Mouse (Mus musculus): Measurements from ENCODE around the gene Sema3c.
A peak's percentile ranks its signal among the peaks of the same experiment; 100 is the strongest.
"Not testable (repeated sequence)": the region's sequence is repeated elsewhere in the genome, so short reads cannot be mapped to it uniquely, and the experiment has no call there.

The Sema3c gene

DNA sequence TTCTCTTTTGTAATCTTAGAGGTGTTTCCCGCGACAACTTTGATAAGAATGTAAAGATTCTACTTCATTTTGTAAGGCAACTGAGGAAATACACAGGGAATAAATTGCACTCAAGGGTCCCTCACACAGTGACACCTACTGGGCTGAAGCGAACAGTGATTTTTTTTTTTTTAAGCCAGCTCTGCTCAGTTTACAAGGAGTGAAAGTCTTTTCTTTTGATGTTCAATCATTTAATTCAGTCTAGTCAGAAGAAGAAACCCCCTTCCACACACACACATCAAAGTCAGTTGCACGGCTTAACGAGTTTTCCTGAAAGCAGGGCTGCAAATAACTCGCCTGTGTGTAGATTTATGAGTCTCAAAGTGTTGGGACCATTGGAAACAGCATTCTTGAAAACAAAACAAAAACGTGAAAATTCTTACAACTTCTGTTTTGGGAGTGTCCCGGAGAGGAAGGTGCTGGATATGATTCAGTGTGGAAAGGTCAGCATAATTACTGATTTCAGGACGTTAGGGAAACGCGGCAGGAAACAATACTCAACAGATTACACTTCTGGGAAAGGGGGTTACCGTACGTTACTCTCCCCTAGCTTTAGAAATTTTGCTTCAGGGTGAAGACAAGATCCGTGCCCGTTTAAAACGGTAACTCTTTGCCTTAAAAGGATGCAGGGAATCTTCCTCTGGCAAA, at the start of gene Sema3c:
TSS of gene Sema3c (plus strand) at position 588 of the 687 bp plus-strand sequence.
- DNase-seq = no peak

DNA sequence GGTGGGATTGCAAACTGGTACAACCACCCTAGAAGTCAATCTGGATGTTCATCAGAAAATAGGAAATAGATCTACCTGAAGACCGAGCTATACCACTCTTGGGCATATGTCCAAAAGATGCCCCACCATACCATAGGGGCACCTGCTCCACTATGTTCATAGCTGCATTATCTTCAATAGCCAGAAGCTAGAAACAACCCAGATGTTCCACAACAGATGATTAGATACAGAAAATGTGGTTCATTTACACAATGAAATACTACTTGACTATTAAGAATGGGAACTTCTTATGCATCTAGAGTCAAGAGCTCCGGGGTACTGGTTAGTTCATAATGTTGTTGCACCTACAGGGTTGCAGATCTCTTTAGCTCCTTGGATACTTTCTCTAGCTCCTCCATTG, 42.9 kb upstream of the Sema3c start:
- not testable (repeated sequence) for DNase-seq

DNA sequence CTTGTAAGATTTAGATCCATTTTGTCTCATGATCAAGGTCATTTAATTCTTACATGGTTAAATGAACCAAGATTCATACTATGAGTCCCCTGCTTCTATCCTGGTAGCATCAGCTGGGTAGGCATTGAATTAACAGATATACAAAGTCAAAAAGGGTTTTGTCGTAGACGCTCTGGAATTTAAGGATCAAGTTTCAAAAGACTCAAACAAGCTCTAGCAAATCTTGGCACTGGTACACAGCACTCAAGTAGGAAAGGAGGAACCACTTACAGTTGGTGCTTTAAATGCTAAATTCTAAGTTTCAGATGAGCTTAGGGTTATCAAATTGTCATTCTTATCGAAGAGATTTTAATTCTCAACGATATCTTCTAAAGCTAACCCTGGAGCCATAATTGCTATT, 30.9 kb upstream of the Sema3c start:
- DNase-seq = no peak

DNA sequence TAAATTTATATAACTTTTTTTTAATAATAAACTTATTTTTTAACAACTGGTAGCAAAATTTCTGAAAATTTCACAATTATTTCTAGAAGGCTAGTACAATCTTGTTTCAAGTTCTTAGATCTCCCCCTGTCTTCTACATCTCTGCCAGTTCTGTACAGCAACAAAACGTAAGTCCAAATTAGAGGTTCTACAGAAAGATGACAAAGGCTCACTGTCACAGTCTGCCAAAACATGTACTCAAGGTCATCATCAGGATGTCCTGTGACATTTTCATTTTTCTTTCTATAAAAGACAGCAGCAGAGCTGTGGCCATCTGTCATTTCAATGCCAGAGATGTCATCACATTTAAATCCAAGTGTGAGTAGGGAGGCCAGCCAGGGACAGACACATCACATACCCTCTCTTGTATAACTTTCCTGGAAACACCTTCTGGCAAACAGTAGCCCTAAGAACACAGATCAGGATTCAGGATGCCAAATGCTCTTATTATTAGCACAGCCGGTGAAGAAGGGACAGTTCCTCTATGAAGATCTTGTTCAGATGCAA, 29.1 kb upstream of the Sema3c start:
- no peak for DNase-seq

DNA sequence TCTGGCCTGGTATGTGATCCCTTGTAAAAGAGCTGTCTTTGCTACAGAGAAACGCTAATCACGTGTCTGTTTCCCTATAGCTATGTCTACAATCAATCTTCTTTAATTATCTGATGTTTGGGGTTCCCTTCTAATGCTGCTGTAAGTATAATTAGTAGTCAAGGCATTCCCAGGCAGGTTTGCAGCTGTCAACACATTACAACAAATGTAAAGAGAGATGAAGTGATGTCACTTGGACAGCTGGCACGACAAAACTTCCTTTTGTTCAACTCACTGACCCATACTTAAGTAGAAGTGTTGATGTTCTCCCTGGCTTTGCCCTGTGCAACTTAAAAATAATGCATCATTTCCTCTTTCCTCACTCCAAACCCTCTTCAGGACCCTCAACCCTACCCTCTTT, 22.4 kb upstream of the Sema3c start:
- DNase-seq = no peak

DNA sequence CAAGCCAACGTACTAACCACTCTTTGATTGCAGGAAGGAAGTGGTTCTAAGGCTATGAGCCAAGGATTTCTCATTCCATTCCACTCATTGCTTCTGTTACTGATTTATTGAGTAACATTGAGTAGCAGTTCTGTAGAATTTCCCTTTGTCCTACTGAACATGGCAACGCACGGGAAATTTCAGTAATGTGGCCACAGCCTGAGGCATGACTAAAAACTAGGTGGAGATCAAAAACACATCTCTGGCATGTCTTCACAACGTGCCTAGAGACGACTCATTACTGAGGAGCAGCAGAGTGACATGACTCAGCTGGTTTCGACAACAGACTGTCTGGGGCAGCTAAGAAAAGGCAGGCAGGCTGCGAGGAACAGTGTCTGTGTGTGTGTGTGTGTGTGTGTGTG, 18.0 kb upstream of the Sema3c start:
- DNase-seq = no peak

DNA sequence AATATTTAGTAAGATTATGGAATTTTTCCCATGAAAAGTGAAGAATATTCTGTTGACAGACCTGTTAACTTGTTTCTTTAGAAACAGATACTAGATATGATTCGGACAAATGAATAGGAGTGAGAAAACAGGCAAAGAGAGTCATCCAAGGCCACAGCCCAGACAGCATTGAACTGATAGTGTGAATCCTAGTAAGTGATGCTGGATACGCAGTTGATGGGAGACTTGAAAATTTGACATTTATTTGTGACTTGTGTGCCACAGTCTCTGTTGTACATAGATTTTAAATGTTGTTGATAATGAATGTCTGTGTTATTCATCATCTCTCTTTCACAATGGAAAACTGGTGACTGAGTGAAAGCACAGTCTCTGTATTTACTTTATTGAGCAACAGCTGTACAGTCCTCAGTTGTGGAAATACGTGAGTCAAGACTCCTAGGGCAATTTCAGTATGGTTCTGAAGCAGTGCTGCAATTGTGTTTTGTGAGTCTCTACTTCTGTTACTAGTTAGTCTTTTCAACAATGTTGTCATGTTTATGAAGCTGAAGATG, 17.3 kb upstream of the Sema3c start:
- no peak for DNase-seq

DNA sequence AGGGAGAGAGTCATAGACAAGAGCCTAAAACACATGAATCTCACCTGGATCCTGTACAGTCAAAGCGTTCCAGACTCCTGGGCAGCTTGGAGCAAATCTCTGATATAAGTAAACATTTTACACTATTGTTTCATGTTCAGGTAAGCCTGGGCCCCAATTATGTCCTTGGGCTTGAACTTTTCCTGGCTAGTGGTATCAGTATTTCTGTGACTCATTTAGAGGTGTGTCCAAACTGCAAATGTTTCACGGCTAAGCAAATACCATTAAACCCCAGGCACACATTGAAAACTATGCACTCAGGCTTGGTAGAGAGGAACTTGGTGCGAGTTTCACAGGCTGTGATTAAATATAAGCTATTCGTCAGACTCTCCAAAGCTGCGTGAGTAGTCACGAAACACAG, 2.5 kb upstream of the Sema3c start:
- no peak for DNase-seq

DNA sequence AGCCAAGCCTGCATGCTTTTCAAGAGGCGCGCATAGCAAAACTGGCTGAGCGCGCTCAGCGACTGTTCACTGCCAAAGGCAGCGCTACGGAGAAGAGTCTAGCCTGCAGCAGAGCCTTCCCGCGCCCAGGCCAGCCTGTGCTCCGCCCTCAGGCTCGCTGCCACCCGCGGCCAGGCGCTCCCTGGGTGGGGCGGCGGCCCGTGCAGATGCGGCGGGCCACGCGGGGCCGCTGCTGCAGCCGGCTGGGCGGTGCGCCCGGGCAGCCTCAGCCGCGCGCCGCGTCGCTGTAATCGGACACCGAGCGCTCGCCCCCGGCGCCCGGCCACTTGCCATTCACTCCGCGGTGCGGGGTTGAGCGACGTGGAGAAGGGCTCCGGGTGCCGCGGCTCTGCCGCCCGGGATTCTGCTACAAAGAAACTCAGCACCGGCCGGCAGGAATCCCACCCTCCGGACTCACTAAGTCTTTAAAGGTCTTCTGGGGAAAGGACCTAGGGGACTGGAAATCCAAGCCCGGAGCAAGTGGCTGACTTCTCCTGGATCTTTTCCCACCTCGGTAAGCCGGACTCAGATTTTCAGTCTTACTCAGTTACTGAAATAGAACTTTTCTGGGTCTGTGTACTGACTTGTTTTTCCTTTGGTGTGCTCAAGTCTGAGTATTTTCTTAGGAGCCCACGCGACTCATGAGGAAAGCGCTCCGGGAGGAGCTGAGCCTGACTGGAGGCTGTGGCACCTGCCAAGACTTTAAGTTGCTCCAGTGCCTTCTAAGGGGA, 517 bp downstream of the Sema3c start:
- DNase-seq = peak; percentile 53

DNA sequence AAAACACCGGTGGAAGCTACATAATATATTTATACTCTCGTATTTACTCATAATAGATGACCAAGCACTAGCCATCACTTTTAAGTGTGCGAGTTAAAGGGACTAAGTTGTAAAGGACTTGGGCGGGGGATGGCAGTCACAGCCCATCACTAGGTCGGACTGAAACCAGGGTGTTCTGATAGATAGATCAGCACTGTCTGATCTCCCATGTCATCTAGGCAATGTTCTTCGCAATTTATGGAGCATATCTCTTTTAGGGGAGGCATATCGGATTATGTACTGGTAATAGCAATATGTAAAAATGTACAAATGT, 1.1 kb downstream of the Sema3c start:
- DNase-seq = no peak

DNA sequence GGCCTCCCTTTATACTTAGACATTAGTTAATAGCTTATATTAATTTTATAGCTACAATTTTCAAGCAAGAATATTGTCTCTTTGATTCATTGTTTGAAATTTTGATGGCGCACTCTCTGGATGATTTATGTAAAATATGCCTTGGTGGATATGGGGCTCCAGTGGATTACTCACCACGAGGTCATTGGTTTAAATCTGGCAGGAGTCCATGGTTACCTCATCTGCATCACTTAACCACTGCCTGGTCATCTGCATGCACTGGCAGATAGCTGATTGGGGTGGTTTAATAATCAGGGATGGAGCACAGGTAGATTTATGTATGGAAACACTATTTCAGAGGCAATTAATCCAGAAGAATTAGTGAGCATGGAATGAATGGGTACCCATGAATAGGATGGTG, 2.0 kb downstream of the Sema3c start:
- no peak for DNase-seq

DNA sequence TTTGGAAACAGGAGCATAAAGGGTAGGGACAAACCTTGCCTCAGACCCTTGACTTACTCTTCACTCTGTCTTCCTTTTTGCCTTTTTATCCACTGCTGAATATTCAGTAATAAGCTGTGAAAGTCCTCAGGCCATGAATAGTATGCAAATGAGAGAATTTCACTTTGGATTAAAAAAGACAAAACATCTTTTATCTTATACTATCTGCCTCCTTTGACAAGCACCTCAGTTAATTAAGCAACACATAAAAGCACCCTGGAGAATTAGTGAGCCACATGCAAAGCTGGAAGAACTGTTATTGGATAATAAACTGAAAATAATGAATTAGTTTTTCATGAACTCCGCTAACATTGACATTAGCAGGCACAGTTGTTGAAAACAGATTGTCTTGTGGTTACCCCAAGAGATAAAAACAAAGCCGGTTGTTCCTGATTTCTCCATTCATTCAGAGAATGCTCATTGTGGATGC, 8.0 kb downstream of the Sema3c start:
- DNase-seq = no peak

DNA sequence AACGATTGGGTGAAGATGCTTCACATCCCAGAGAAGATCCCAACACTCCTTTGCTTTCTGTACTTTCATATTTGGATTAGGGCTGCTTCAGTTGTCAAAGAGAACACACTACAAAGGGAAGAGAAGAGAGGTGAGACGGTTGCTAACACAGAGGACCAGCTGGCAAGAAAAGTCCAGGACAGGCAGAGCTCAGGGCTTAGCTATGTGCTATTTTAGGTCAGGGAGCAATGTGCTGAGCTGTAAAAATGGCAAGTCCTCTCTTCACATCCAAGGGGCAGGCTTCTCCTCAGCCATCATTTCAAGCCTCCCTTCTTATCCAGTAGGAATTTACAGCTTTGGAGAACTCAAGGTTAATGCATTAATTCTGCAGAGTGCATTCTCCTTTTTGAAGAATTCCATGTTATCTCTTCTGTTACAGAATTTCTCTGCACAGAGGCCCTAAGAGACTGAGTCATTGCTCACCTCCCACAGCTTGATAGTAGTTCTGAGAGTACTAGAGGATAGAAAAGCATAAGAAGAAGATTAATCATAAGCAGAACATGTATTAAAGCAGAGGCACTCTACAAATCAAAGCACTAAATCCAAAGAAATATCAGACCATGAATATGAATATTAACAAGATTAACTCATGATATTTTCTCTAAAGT, 10.3 kb downstream of the Sema3c start:
- no peak for DNase-seq

DNA sequence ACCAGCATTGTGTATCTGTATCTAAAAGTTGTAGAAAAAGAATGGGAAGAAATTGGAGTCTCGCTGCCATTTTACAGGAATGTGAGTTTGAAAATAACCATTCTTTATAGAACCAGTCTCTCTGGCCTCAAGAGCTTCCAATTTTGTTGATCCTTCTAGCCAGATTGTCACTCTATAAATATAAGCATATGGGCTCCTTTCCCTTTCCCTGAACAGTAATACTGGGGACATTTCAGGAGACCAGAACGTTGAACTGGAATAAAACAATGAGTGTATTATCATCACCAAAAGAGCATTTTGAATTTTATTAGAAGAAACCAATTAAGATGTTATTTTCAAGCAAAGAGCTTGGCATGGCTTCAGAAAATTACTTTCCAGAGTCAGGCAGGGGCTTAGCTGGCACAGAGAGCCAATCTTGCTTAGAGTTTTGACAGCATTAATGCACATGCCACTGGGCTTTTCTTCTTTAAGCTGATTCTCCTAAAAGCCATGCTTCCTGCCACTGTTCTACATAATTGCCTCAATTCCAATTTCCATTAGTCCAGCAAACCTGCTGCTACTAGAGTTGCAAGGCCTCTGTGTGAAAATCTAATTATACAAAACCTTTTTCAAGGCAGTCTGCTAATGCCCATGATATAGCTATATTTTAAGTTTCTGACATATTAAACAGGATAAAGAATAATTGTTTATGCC, 12.6 kb downstream of the Sema3c start:
- no peak for DNase-seq

DNA sequence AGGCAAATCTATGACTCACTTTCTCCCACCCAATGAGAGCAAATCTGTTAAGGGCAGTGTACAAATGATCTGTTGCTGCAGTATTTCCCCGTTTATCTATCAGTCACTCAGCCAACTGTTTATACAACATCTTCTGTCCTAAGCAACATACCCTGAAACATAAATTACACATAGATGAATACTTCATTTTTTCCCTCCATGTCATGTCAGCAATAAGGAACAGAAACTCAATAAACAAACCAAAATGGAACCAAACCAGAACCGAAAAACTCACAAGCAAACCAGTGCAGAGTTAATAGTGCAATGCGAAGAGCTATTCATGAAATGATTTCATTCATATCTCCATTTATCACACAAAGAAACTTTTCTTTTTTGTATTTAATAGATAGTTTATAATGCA, 17.8 kb downstream of the Sema3c start:
- DNase-seq = no peak

DNA sequence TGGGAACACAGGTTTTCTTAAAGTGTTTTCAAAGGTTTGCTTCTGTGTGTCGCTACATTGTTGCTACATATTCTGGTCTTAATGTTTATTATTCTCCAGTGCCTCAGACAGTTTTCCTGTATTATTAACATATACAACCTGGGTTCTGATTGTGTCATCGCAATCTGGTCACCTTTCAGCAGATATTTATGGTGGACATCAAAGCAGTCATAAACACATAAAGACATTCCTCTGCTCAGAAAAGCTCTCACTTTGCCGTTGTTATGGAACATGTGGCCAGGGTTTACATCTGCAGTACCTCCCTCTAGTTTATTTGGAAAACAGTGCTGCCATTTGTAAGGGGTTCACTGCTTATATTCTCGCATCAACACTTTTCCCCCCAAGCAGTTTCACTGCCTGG, 27.6 kb downstream of the Sema3c start:
- no peak for DNase-seq

DNA sequence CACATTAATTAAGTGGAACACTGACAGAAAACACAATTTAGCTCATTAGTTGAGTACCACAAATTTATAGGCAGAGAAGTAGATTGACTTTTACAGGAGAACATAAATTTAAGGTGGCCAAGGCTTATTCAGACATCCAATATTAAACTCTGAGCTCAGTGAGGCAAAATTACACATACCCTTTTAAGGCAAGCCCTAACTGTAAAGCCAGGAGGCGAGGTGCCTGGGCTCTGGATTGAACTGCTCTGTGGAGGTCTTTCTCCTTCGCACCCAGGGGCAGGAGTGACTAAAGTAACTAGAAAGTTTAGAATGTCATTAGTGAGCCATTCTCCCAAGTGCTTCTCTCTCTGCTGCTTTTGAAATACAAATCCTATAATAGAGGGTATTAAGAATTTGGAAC, 46.5 kb downstream of the Sema3c start:
- DNase-seq = no peak

DNA sequence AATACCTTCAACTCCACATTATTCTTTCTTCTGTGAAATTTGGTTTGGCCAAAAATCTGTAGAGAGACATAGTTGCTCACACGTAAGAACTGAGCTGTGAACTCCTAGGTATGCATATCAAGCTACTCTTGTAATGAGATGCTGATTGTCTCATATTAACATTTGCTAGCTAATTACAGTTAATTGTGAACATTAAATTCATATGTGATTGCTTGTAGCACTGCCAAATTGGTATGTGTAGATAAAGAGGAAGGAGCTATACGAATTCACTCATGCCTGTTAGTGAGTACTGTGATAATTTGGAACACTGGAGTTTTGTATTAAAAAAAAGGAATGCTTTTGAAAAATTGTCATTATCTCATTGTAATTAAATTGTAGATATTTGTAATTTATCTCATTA, 48.5 kb downstream of the Sema3c start:
- no peak for DNase-seq

DNA sequence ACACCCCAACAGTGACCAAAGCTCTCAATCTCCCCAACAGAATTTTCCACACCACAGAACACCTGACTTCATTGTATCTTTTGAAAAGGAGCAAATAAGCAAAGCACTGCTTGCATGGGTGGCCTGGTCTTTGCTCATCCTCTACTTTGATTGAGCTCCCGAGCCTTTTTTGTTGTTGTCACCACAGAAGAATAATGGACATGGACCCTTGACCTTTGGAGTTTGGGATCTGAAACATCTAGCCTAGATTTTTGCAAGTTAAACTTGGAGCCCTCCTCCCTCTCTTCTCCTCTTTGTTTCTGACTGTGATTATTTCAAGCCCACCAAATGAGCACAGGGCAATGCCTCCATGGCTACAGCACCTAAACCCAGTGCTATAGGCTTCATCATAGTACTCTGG, 54.5 kb downstream of the Sema3c start:
- DNase-seq = no peak

DNA sequence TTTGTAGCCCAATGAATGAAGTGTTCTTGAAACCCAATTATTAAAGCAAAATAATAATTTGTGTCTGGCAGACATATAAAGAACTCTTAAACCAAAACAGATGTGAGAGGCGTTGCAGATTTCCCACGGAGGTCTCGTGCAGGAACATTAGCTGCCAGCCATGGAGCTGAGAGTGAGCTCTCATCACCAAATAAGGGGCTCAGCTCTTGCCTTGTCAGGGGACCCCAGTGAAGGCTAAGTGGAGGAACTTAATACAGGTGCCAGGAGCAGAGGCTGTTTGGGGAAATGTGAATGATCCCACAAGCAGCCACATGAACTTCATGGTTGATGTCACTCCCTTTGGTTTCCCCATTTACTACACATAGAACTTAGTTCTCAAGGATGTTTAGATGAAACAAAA, 55.5 kb downstream of the Sema3c start:
- DNase-seq = no peak

DNA sequence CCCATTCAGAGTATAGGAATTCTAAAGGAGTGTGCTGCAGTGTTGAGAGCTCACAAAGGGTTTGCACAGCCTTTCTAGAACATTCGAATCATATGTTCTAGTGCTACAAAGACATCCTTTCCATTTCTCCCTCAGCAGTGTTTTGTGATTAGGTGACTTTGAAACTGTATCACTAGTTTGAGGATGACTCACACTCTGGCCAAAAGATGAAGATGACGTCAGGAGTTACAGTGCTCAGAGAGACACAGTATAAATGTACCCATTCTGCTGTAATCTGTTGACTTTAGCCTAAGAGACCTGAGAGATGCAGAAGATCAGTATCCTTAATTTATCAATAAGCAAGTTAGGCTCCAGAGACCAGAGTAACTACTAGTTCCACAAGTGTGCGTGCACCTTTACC, 65.4 kb downstream of the Sema3c start:
- no peak for DNase-seq

DNA sequence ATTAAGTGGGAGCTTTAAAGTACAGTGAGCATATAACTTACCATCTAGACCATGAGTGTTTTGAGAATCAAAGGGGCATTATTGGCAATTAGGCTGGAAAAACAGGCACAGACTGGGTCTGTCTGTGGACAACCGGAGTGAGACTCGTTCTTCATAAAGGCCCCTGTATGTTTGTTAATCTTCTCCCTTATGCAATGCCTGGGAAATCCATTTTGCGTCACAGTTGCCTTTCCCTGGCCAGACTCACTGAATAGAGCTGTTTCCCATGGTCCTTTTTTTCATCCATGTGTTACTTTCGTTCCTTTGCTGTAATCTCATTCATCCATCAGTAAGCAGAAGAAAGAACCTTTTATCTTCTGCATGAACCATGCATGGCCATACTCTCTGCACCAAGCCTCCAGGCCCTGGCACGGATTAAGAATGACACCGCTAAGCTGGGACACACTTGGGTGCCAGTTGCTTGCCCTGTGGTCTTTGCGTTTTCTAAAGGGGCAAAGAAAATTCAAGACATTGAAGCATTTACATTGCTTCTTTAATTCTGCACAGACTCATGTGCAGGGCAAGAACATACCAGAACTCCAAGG, 73.7 kb downstream of the Sema3c start:
- no peak for DNase-seq
